Mouse (Mus musculus) cerebellum, adult 2 months (tissue): ENCODE measurements around the gene Ankrd11. TPM values are rescaled to one million over a fixed set of nuclear protein-coding genes. Genes with fewer than 3 reads are reported as not detected.

Experiments
- DNase-seq, 2 experiments: peaks; one replicate each; pipeline ENCODE4 v3.0.0; 2021
- H3K27ac ChIP-seq: fragments of 200-500 bp; 2 replicates; pipeline ENCODE4 v1.5.1; 2012; ENCODE audit warnings: low read length, control low read depth, inconsistent platforms; ENCODE audit not compliant: insufficient read depth
- H3K27me3 ChIP-seq: fragments of 200-500 bp; 2 replicates; pipeline ENCODE4 v1.6.1; 2012; ENCODE audit warnings: inconsistent platforms, mild to moderate bottlenecking, low read length, moderate library complexity; ENCODE audit not compliant: control insufficient read depth, insufficient read depth
- H3K4me1 ChIP-seq: fragments of 200-500 bp; 2 replicates; pipeline ENCODE4 v1.6.1; 2011; ENCODE audit warnings: low read length; ENCODE audit not compliant: control insufficient read depth, insufficient read depth
- H3K4me3 ChIP-seq: fragments of 200-500 bp; replicated peaks from 2 replicates; pipeline ENCODE3; 2011; ENCODE audit warnings: mild to moderate bottlenecking, low read depth, low read length, control low read depth; ENCODE audit not compliant: insufficient read depth
- CTCF ChIP-seq: fragments of 200-500 bp; IDR thresholded peaks from 2 replicates; pipeline ENCODE4 v1.5.1; 2011; ENCODE audit warnings: low read depth, mild to moderate bottlenecking, control low read depth, low read length, moderate library complexity, borderline replicate concordance; ENCODE audit not compliant: insufficient read depth
- POLR2A ChIP-seq: fragments of 200-500 bp; IDR thresholded peaks from 2 replicates; pipeline ENCODE4 v1.6.1; 2011; ENCODE audit warnings: low read length, control low read depth, borderline replicate concordance; ENCODE audit not compliant: insufficient read depth
- WGBS: fragments of 180-500 bp; shearing (Covaris S2); methylation state at CpG from one replicate; pipeline ENCODE4 v1.1.7; 2018; 5-methylcytosine and 5-hydroxymethylcytosine counted together
- polyA plus RNA-seq: library from polyadenylated mRNA; depleted of rRNA; stranded (reverse); fragments of >200 nt; gene quantifications from 2 replicates; pipeline ENCODE4 v1.2.3, GENCODE M21; 2012

The Ankrd11 gene
- polyA plus RNA-seq, 1 experiment = 105 TPM

DNA sequence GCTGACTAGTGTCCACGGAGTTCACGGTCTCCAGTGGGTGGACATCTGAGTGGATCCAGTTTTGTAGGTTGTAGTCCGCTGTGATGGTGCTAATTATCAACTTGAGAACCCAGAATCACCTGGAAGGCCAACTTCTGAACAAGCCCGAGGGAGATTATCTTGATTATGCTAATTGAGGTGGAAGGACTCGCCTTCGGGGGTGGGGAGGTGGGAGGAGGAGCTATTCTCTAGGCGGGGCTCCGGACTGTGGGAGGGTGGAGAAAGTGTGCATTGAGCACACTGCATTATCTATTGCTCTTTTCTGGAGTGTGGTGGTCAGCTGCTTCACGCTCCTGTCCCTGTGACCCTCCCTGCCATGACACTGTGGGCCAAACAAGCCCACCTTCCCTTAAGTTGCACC, 170.4 kb downstream of the Ankrd11 start:
- WGBS = 85% methylated on average over 9 of the region's 9 CpGs
- TF ChIP-seq POLR2A = no peak
- no peak for TF ChIP-seq CTCF
- no peak overlapping the region for H3K4me3 ChIP-seq

GRCm38 (mm10) chr8:122870377-122870863, 171.7 kb downstream of the Ankrd11 start:
- peak; percentile 72 to 76 for DNase-seq
- H3K27ac ChIP-seq = peak overlapping the region; percentile 20; the same call in 1 of the 2 replicates
- H3K4me3 ChIP-seq = no peak overlapping the region
- H3K27me3 ChIP-seq = no peaks in the 10 kb centered on the region
- no peak for TF ChIP-seq CTCF
- no peak for TF ChIP-seq POLR2A
- 16% methylated on average over 31 of the region's 31 CpGs for WGBS
- H3K4me1 ChIP-seq = peaks cover 27% of the 10 kb centered on the region

More for the DNA sequence above, 170.4 kb downstream of the Ankrd11 start:
- Histone ChIP-seq H3K27me3 (no peaks in the 10 kb centered on the region), H3K27ac (no peak overlapping the region), H3K4me1 (peaks cover 24% of the 10 kb centered on the region)
- no peak for DNase-seq

- no peaks in the 10 kb centered on the region for H3K27me3 ChIP-seq
- DNase-seq = no peak
- 53% methylated on average over 6 of the region's 6 CpGs for WGBS
- no peak for TF ChIP-seq POLR2A
- no peak for TF ChIP-seq CTCF
- peaks cover 33% of the 10 kb centered on the region for H3K4me1 ChIP-seq
- no peak overlapping the region for H3K27ac ChIP-seq
- no peak overlapping the region for H3K4me3 ChIP-seq
These were observed 174.1 kb downstream of the Ankrd11 start for GRCm38 (mm10) chr8:122867982-122868381.

GRCm38 (mm10) chr8:122866231-122866630, 175.8 kb downstream of the Ankrd11 start:
- 44% methylated on average over 8 of the region's 8 CpGs for WGBS
- DNase-seq = no peak

GRCm38 (mm10) chr8:122865441-122865840, 176.6 kb downstream of the Ankrd11 start:
- WGBS = 59% methylated on average over 10 of the region's 10 CpGs
- Histone ChIP-seq H3K4me3 (no peak overlapping the region), H3K4me1 (peaks cover 33% of the 10 kb centered on the region), H3K27ac (no peak overlapping the region), H3K27me3 (no peaks in the 10 kb centered on the region)
- DNase-seq = no peak
- TF ChIP-seq CTCF (peak; percentile 45; the same call in 1 of the 2 replicates), POLR2A (no peak)

More at GRCm38 (mm10) chr8:122866231-122866630, 175.8 kb downstream of the Ankrd11 start:
- no peak for TF ChIP-seq POLR2A
- Histone ChIP-seq H3K4me3 (no peak overlapping the region), H3K4me1 (peaks cover 35% of the 10 kb centered on the region), H3K27ac (no peak overlapping the region), H3K27me3 (no peaks in the 10 kb centered on the region)

DNA sequence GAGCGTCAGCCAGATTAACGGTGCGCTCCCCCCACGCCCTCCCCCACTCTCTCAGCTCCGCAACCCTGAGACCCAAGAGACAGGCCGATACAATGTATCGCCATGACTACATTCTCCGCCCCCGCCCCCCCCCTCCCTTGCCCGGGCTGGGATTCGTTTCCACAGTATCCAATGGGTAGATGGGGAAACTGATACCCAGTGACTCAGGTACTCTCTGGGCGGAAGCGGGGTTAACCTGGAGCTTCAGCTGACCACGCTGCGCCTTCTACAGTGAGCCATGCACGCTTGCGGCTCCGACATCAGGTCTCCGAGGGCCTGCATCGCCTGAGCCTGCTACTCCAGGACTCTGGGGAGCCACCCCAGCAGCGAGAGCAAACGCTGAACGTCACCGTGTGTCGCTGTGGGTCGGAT, 177.4 kb downstream of the Ankrd11 start:
- H3K4me1 ChIP-seq = peaks cover 26% of the 10 kb centered on the region
- DNase-seq = no peak
- no peak overlapping the region for H3K4me3 ChIP-seq
- TF ChIP-seq CTCF = no peak
- no peak for TF ChIP-seq POLR2A
- no peaks in the 10 kb centered on the region for H3K27me3 ChIP-seq
- no peak overlapping the region for H3K27ac ChIP-seq
- 68% methylated on average over 26 of the region's 26 CpGs for WGBS

DNA sequence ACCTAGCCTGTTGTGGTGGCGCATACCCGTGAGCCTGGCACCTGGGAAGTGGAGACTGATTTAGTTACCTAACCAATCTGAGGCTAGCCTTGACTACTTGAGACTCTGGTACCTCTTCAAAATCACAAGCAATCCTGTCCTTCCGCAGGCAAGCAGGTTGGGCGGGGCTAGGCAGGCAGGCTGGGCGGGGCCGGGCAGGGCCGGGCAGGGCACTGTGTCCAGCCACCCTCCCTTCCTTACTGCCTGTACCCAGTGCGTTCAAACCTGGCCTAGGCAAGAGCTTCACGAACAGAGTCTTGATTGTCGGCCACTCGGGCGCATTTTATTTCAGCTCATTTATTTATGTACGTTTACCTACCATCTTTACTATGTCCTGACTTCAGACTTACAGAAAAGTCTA, 182.2 kb downstream of the Ankrd11 start:
- H3K27me3 ChIP-seq = no peaks in the 10 kb centered on the region
- peaks cover 35% of the 10 kb centered on the region for H3K4me1 ChIP-seq
- DNase-seq = no peak
- H3K4me3 ChIP-seq = no peak overlapping the region
- no peak overlapping the region for H3K27ac ChIP-seq
- TF ChIP-seq CTCF = no peak
- TF ChIP-seq POLR2A = no peak
- WGBS = 77% methylated on average over 13 of the region's 13 CpGs

GRCm38 (mm10) chr8:122856288-122856687, 185.8 kb downstream of the Ankrd11 start:
- 70% methylated on average over 8 of the region's 8 CpGs for WGBS
- TF ChIP-seq POLR2A (no peak), CTCF (no peak)
- DNase-seq = peak in 1 of 2 experiments; percentile 65

DNA sequence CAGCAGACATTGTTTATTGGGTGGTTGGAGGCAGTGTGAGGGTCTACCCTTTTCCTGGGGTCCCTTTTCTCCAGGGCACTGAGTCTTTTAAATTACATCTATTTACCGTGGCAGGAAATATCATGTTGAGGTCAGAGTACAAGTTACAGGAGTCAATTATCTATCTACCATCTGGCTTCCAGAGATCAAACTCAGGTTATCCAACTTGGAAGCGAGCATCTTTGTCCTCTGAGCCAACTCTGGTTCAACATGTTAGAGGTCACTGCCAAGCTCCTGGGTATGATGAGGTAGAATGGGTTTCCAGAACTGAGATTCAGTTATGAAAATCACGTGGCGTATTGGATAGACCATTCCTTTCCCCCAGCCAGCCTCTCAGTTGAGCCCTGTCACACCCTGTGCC, 187.0 kb downstream of the Ankrd11 start:
- 41% methylated on average over 4 of the region's 4 CpGs for WGBS
- H3K27me3 ChIP-seq = no peaks in the 10 kb centered on the region
- peak overlapping the region; percentile 95 for H3K27ac ChIP-seq
- TF ChIP-seq POLR2A (no peak), CTCF (no peak)
- no peak overlapping the region for H3K4me3 ChIP-seq
- peaks cover 66% of the 10 kb centered on the region for H3K4me1 ChIP-seq
- no peak for DNase-seq

More at GRCm38 (mm10) chr8:122856288-122856687, 185.8 kb downstream of the Ankrd11 start:
- Histone ChIP-seq H3K27ac (peak overlapping the region; percentile 23; the same call in 1 of the 2 replicates), H3K27me3 (no peaks in the 10 kb centered on the region), H3K4me1 (peaks cover 58% of the 10 kb centered on the region), H3K4me3 (no peak overlapping the region)
